Mouse (Mus musculus) E14TG2a.4 (cell line): ENCODE measurements around the gene Nusap1.

Experiments used
- CTCF ChIP-seq: conservative IDR thresholded peaks from 2 replicates; pipeline ENCODE4 v1.5.1; 2014; ENCODE audit warnings: low read length
- POU5F1 ChIP-seq: IDR thresholded peaks from 2 replicates; pipeline ENCODE4 v1.6.1; 2014; ENCODE audit warnings: low read length, borderline replicate concordance

DNA sequence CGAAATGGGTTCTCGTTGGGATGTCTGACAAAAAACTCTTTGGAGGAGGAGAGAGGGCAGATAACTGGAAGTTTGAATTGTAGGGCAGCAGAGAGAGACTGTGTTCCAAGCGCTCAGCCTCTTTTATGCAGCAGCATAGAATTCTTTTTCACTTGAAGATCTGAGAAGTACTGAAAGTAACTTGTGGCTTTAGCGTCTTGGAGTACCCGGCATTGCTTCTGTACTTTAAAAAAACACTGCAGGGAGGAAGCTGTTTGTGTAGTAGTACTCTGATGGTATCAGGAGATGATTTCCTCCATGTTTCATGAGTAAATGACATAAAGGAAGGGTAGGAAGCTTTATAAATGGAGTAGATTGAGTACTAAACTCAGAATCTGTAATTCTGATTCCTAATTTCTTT lies 57.7 kb downstream of the Nusap1 start:
- no peak for TF ChIP-seq CTCF
- TF ChIP-seq POU5F1, result no peak
